Mouse (Mus musculus) brain, embryonic 14.5 days (tissue): Measurements from ENCODE around the gene Cbfa2t2.

ENCODE experiments used
- CTCF ChIP-seq: fragments of 200-500 bp; IDR thresholded peaks from 2 replicates; pipeline ENCODE4 v1.5.1; 2012; ENCODE audit warnings: inconsistent platforms, mild to moderate bottlenecking, moderate library complexity, borderline replicate concordance; ENCODE audit not compliant: insufficient read depth, insufficient read length; ENCODE audit errors: extremely low read depth
- POLR2A ChIP-seq: fragments of 200-500 bp; IDR thresholded peaks from 2 replicates; pipeline ENCODE4 v1.6.1; 2012; ENCODE audit warnings: mild to moderate bottlenecking, inconsistent platforms, borderline replicate concordance; ENCODE audit not compliant: poor library complexity, insufficient read depth, insufficient read length, severe bottlenecking; ENCODE audit errors: extremely low read depth

GRCm38 (mm10) chr2:154426905-154427852 lies 9.1 kb upstream of the Cbfa2t2 start:
- TF ChIP-seq CTCF (no peak), POLR2A (no peak)
